Comparison of ENCODE assay signal across 8 mouse cellular contexts in genomic region chr2:5614308-5614705, GRCm38 (mm10).
DNase-seq lines count a peak whose midpoint lies in the region; ATAC-seq and TF ChIP-seq lines count a peak whose summit lies in the region.

No protein-coding gene starts in this region.

- peak overlapping the region; percentile 74 for H3K27ac ChIP-seq in forebrain, embryonic 10.5 days
- no peak overlapping the region for H3K27ac ChIP-seq in forebrain, embryonic 13.5 days
- peak overlapping the region; percentile 74; the same call in 1 of the 2 replicates for H3K27ac ChIP-seq in layer of hippocampus, adult 2 months
- peak overlapping the region; percentile 54 for H3K27ac ChIP-seq in hindbrain, postnatal 0 days
- H3K27ac ChIP-seq in neural tube, embryonic 13.5 days (replicated peaks), result peak overlapping the region; percentile 52

- H3K4me3 ChIP-seq in forebrain, embryonic 10.5 days, result no peak overlapping the region
- no peak overlapping the region for H3K4me3 ChIP-seq in forebrain, embryonic 13.5 days
- no peak overlapping the region for H3K4me3 ChIP-seq in layer of hippocampus, adult 2 months
- H3K4me3 ChIP-seq in hindbrain, postnatal 0 days (ENCODE audit: low read length), result no peak overlapping the region
- no peak overlapping the region for H3K4me3 ChIP-seq in neural tube, embryonic 13.5 days

- 12% methylated on average over 2 of the region's 2 CpGs for WGBS in forebrain, embryonic 10.5 days
- WGBS in forebrain, embryonic 13.5 days, result 8% methylated on average over 2 of the region's 2 CpGs
- WGBS in hindbrain, postnatal 0 days, result 40% methylated on average over 2 of the region's 2 CpGs
- WGBS in neural tube, embryonic 13.5 days, result 23% methylated on average over 2 of the region's 2 CpGs

- peaks cover 28% of the 10 kb centered on the region for H3K4me1 ChIP-seq in forebrain, embryonic 10.5 days
- H3K4me1 ChIP-seq in forebrain, embryonic 13.5 days, result peaks cover 28% of the 10 kb centered on the region
- H3K4me1 ChIP-seq in hindbrain, postnatal 0 days (ENCODE audit: insufficient read depth, low read length), result peaks cover 14% of the 10 kb centered on the region
- peaks cover 27% of the 10 kb centered on the region for H3K4me1 ChIP-seq in neural tube, embryonic 13.5 days (replicated peaks)

- H3K9ac ChIP-seq in forebrain, embryonic 13.5 days, result no peak overlapping the region
- no peak overlapping the region for H3K9ac ChIP-seq in hindbrain, postnatal 0 days (replicated peaks; ENCODE audit: low read length)
- no peak overlapping the region for H3K9ac ChIP-seq in neural tube, embryonic 13.5 days

- TF ChIP-seq CTCF in layer of hippocampus, adult 2 months (conservative IDR thresholded peaks at IDR 0.05), result no peak
- TF ChIP-seq CTCF in hindbrain, postnatal 0 days (IDR thresholded peaks at IDR 0.05; ENCODE audit: low read depth), result no peak

- H3K36me3 ChIP-seq in forebrain, embryonic 10.5 days (replicated peaks), result no peaks in the 10 kb centered on the region
- no peaks in the 10 kb centered on the region for H3K36me3 ChIP-seq in forebrain, embryonic 13.5 days (ENCODE audit: poor library complexity, severe bottlenecking)
- no peaks in the 10 kb centered on the region for H3K36me3 ChIP-seq in hindbrain, postnatal 0 days (ENCODE audit: insufficient read depth, low read length)
- no peaks in the 10 kb centered on the region for H3K36me3 ChIP-seq in neural tube, embryonic 13.5 days

- no peak for ATAC-seq in forebrain, embryonic 13.5 days
- ATAC-seq in hindbrain, postnatal 0 days, result peak; percentile 12; the same call in 1 of the 2 replicates
- peak; percentile 21; the same call in 1 of the 2 replicates for ATAC-seq in neural tube, embryonic 13.5 days (ENCODE audit: low read depth)

- DNase-seq in forebrain, embryonic 10.5 days (ENCODE audit: extremely low spot score, low spot score), result no peak
- no peak for DNase-seq in layer of hippocampus, adult 2 months (ENCODE audit: low spot score in 2 of 2)
- DNase-seq in layer of hippocampus, adult 18-20 months (ENCODE audit: low spot score in 2 of 2), result no peak
- no peak for DNase-seq in hindbrain, postnatal 0 days (ENCODE audit: low spot score)
- DNase-seq in urinary bladder, postnatal 14 days (ENCODE audit: low spot score), result no peak
- no peak for DNase-seq in right cerebral cortex, postnatal 36 days (ENCODE audit: low spot score in 2 of 2)

- no peak overlapping the region for H3K4me2 ChIP-seq in forebrain, embryonic 13.5 days
- H3K4me2 ChIP-seq in hindbrain, postnatal 0 days (ENCODE audit: low read depth, low read length), result no peak overlapping the region
- no peak overlapping the region for H3K4me2 ChIP-seq in neural tube, embryonic 13.5 days

- H3K9me3 ChIP-seq in forebrain, embryonic 10.5 days, result no peaks in the 10 kb centered on the region
- no peaks in the 10 kb centered on the region for H3K9me3 ChIP-seq in forebrain, embryonic 13.5 days (replicated peaks)
- no peaks in the 10 kb centered on the region for H3K9me3 ChIP-seq in hindbrain, postnatal 0 days (ENCODE audit: low read length)
- H3K9me3 ChIP-seq in neural tube, embryonic 13.5 days, result no peaks in the 10 kb centered on the region

- H3K27me3 ChIP-seq in forebrain, embryonic 10.5 days (ENCODE audit: poor library complexity, severe bottlenecking), result no peaks in the 10 kb centered on the region; the same call in 1 of the 2 replicates
- H3K27me3 ChIP-seq in forebrain, embryonic 13.5 days, result no peaks in the 10 kb centered on the region
- H3K27me3 ChIP-seq in hindbrain, postnatal 0 days (ENCODE audit: insufficient read depth, low read length), result no peaks in the 10 kb centered on the region
- no peaks in the 10 kb centered on the region for H3K27me3 ChIP-seq in neural tube, embryonic 13.5 days
